Mouse (Mus musculus): ENCODE measurements around the gene Lamp2. TPM values are rescaled to one million over a fixed set of nuclear protein-coding genes. Genes with fewer than 3 reads are reported as not detected.
"Not testable (repeated sequence)": the region's sequence is repeated elsewhere in the genome, so short reads cannot be mapped to it uniquely, and the experiment has no call there.

The Lamp2 gene
- 15.5 and 17.6 TPM in 2 replicates for polyA plus RNA-seq (2012; rRNA removed)

DNA sequence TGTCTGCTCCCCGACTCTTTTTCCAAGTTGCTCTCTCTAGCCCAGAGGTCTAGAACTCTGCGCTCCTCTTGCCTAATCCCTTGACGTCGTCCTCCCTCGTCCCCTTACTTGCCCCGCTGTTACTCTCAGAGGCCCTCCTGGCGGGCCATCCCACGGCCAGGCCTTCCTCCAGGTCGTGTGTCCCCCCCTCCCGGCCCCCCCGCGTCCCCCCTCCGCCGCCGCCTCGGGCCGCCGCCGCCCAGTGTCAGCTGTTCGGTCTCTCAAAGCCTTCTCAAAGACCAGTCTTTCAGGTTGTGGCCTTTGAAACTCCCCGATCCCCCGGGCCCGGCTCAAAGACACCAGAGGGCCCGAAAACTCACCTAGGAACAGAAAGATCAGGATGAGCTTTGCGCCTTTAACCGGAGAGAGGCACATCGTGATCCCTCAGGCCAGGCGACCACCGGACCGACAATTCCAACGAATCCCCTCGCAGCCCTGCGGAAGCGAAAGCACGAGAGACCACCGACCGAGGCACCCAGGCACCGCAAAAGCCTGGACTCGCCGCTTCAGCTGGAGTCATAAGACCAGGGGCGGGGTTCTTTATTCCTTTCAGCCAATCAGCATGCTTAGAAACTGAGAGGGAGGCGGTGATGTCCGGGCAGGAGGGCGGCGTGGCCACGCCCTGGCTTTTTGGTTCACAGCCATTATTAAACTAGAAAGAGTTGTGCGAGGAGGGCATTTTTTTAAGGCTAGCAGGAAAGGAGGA lies at the start of gene Lamp2:
Gene Lamp2, minus strand, starts transcription at position 565 of the 745 bp plus-strand sequence.
- peaks cover 4% of the 10 kb centered on the region; the same call in 1 of the 2 replicates for H3K4me1 ChIP-seq (ENCODE audit: control insufficient read depth, insufficient read depth, insufficient read length)
- TF ChIP-seq CTCF (IDR thresholded peaks at IDR 0.05; ENCODE audit: extremely low read depth, insufficient read depth, insufficient read length, insufficient replicate concordance) (no peak), POLR2A (IDR thresholded peaks at IDR 0.05; ENCODE audit: low read depth, low read length) (peak; percentile 67)
- 26% methylated on average over 42 of the region's 47 CpGs for WGBS

DNA sequence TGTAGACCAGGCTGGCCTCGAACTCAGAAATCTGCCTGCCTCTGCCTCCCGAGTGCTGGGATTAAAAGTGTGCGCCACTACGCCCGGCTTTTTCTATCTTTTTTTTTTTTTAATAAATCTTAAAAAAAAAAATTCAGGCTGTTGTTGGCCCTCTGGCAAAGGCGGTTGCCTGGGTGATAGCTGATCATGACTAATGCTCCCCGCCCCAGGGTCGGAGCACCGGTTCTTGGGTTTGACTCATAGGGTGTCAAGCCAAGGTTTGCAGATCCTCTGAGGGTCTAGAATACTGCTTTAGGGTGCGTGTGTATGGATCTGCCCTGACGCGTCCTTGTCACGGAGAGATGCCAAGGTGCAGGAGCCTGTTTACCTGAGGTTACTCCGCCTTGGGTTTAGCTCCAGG lies 48.6 kb upstream of the Lamp2 start:
- no peaks in the 10 kb centered on the region for H3K36me3 ChIP-seq (ENCODE audit: control insufficient read depth, insufficient read depth, low read length)
- 87% methylated on average over 14 of the region's 14 CpGs for WGBS
- no peaks in the 10 kb centered on the region for H3K27me3 ChIP-seq (ENCODE audit: control insufficient read depth, insufficient read depth, low read length)
- DNase-seq (ENCODE audit: low read depth in 1 of 2, low spot score in 2 of 2): no peak
- no peaks in the 10 kb centered on the region for H3K4me1 ChIP-seq (ENCODE audit: control insufficient read depth, insufficient read depth, insufficient read length)
- H3K27ac ChIP-seq (ENCODE audit: insufficient read depth, low read length): no peak overlapping the region
- H3K4me3 ChIP-seq (ENCODE audit: extremely low read depth, insufficient read depth, insufficient read length): no peak overlapping the region
- TF ChIP-seq POLR2A (IDR thresholded peaks at IDR 0.05; ENCODE audit: low read depth, low read length): no peak
- TF ChIP-seq CTCF (IDR thresholded peaks at IDR 0.05; ENCODE audit: extremely low read depth, insufficient read depth, insufficient read length, insufficient replicate concordance): no peak

More for the DNA sequence above, at the start of gene Lamp2:
- H3K4me3 ChIP-seq (ENCODE audit: extremely low read depth, insufficient read depth, insufficient read length): peak within 1 kb of the TSS; percentile 96
- H3K27ac ChIP-seq (ENCODE audit: insufficient read depth, low read length): peak within 1 kb of the TSS; percentile 84
- peak; percentile 68 to 74 for DNase-seq (ENCODE audit: low read depth in 1 of 2, low spot score in 2 of 2)
- H3K36me3 ChIP-seq (ENCODE audit: control insufficient read depth, insufficient read depth, low read length): no peaks in the 10 kb centered on the region; the same call in 1 of the 2 replicates
- no peaks in the 10 kb centered on the region for H3K27me3 ChIP-seq (ENCODE audit: control insufficient read depth, insufficient read depth, low read length)

DNA sequence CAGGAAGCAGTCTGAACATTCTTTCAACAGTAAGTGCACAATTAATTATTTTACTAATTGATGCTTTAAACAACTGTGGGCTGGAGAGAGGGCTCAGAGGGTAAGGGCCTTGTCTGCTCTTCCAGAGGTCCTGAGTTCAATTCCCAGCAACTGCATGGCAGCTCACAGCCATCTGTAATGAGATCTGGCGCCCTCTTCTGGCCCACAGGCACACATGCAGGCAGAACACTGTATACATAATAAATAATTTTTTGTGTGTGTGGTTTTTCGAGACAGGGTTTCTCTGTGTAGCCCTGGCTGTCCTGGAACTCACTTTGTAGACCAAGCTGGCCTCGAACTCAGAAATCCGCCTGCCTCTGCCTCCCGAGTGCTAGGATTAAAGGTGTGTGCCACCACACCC lies 45.9 kb upstream of the Lamp2 start:
- DNase-seq (ENCODE audit: low read depth in 1 of 2, low spot score in 2 of 2): not testable (repeated sequence)

DNA sequence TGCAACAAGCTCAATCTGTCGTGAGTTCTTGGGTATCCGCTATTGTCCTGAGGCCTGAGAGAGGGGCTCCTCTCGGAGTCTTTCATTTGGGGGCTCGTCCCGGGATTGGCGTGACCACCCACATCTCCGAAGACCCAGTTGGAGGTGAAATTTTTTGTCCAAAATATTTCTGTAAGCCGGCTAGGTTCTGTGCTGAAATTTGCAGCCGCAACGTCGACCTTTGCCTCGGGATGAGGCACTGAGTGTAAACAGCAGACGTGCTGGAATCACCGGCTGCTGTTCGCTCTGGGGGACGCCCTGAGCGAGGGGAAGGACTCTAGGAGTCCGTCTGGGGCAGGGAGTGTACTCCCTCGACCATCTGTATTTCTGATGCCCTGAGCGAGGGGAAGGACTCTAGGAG lies 29.2 kb upstream of the Lamp2 start:
- H3K36me3 ChIP-seq (ENCODE audit: control insufficient read depth, insufficient read depth, low read length); H3K27ac ChIP-seq (ENCODE audit: insufficient read depth, low read length); H3K4me1 ChIP-seq (ENCODE audit: control insufficient read depth, insufficient read depth, insufficient read length); DNase-seq (ENCODE audit: low read depth in 1 of 2, low spot score in 2 of 2); H3K4me3 ChIP-seq (ENCODE audit: extremely low read depth, insufficient read depth, insufficient read length); H3K27me3 ChIP-seq (ENCODE audit: control insufficient read depth, insufficient read depth, low read length): not testable (repeated sequence)
- WGBS: 46% methylated on average over 20 of the region's 20 CpGs

More for the DNA sequence above, 45.9 kb upstream of the Lamp2 start:
- WGBS: 69% methylated on average over 5 of the region's 5 CpGs
- not testable (repeated sequence) for H3K27ac ChIP-seq (ENCODE audit: insufficient read depth, low read length); H3K36me3 ChIP-seq (ENCODE audit: control insufficient read depth, insufficient read depth, low read length); H3K4me3 ChIP-seq (ENCODE audit: extremely low read depth, insufficient read depth, insufficient read length); H3K4me1 ChIP-seq (ENCODE audit: control insufficient read depth, insufficient read depth, insufficient read length); H3K27me3 ChIP-seq (ENCODE audit: control insufficient read depth, insufficient read depth, low read length)

DNA sequence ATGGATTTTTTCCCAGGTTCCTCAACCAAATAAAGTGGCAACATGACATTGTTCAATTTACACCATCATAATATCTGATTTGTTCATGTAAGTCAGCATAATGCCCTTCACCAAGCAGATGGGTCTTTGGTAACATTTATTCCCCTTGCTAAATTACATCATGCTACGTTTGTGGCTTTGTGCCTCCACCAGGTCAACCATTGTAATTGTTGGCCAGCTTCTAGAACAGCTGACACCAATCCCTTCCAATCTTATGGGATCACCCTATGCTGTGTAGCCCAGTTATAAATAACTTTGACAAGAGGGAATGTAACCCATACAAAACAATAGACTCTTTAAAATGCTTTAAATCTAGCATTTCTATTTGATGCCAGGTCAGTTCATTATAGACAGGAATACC lies 22.3 kb upstream of the Lamp2 start:
- Histone ChIP-seq H3K4me1 (ENCODE audit: control insufficient read depth, insufficient read depth, insufficient read length) (no peaks in the 10 kb centered on the region), H3K36me3 (ENCODE audit: control insufficient read depth, insufficient read depth, low read length) (no peaks in the 10 kb centered on the region), H3K27ac (ENCODE audit: insufficient read depth, low read length) (no peak overlapping the region), H3K27me3 (ENCODE audit: control insufficient read depth, insufficient read depth, low read length) (no peaks in the 10 kb centered on the region), H3K4me3 (ENCODE audit: extremely low read depth, insufficient read depth, insufficient read length) (no peak overlapping the region)
- TF ChIP-seq CTCF (IDR thresholded peaks at IDR 0.05; ENCODE audit: extremely low read depth, insufficient read depth, insufficient read length, insufficient replicate concordance): no peak
- no peak for TF ChIP-seq POLR2A (IDR thresholded peaks at IDR 0.05; ENCODE audit: low read depth, low read length)
- no peak for DNase-seq (ENCODE audit: low read depth in 1 of 2, low spot score in 2 of 2)
- whole genome bisulfite sequencing: 73% methylated on average over 1 of the region's 1 CpGs

DNA sequence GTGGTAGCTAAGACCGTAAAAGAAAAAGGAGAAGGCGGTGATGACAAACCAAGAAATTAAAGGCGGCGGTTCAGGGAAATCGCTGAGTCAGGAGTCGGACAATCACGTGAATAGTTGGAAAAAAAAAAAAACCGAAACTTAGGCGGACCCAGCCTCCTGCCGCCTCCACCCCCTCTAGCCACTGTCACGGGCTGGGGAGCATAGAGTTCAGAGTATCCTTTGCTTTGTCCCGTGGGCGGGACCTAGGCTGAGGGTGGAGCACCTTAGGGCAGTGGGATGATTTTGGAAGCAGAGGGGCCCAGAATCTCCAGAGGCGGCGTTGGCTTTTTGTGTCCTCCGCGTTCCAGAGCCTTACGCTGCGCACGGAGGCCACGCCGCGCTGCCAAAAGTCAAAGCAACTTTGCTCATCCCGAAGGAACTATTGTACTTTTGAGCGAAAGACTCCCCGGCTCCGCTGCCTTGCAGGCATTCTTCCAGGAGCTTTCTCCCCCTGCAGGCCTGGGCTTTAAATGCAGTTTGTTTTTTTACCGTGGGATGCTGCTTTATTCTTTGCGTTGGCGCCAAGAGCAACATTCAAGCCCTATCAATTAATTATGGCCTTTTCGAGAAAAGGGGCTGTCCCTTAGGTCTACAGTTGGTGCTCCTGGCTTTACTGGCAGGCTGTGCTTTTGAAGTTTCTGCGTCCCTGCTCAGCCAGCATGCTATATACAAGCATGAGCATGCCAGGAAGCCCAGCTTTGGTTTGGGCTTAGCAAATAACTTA lies 17.5 kb upstream of the Lamp2 start:
- H3K27ac ChIP-seq (ENCODE audit: insufficient read depth, low read length): peak overlapping the region; percentile 64; the same call in 1 of the 2 replicates
- no peaks in the 10 kb centered on the region for H3K27me3 ChIP-seq (ENCODE audit: control insufficient read depth, insufficient read depth, low read length)
- H3K36me3 ChIP-seq (ENCODE audit: control insufficient read depth, insufficient read depth, low read length): no peaks in the 10 kb centered on the region
- peak; percentile 18 to 42 for DNase-seq (ENCODE audit: low read depth in 1 of 2, low spot score in 2 of 2)
- WGBS: 25% methylated on average over 32 of the region's 32 CpGs
- H3K4me1 ChIP-seq (ENCODE audit: control insufficient read depth, insufficient read depth, insufficient read length): no peaks in the 10 kb centered on the region
- TF ChIP-seq CTCF (IDR thresholded peaks at IDR 0.05; ENCODE audit: extremely low read depth, insufficient read depth, insufficient read length, insufficient replicate concordance) (peak; percentile 39; the same call in 1 of the 2 replicates), POLR2A (IDR thresholded peaks at IDR 0.05; ENCODE audit: low read depth, low read length) (no peak)
- peak overlapping the region; percentile 80 for H3K4me3 ChIP-seq (ENCODE audit: extremely low read depth, insufficient read depth, insufficient read length)

DNA sequence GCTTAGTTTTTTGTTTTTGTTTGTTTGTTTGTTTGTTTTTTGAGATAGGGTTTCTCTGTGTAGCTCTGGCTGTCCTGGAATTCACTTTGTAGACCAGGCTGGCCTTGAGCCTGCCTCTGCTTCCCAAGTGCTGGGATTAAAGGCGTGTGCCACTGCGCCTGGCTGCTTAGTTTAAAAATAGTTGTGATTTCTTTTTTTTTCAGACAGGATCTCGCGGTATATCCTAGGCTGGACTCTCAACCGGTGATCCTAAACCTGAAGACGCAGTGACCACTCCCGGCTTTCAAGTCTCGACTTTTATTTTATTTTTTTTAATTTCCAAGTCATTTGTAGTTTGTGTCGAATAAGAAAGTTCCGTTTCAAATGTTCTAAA lies 16.9 kb upstream of the Lamp2 start:
- H3K27ac ChIP-seq (ENCODE audit: insufficient read depth, low read length): no peak overlapping the region
- no peaks in the 10 kb centered on the region for H3K27me3 ChIP-seq (ENCODE audit: control insufficient read depth, insufficient read depth, low read length)
- no peaks in the 10 kb centered on the region for H3K36me3 ChIP-seq (ENCODE audit: control insufficient read depth, insufficient read depth, low read length)
- peak overlapping the region; percentile 80 for H3K4me3 ChIP-seq (ENCODE audit: extremely low read depth, insufficient read depth, insufficient read length)
- TF ChIP-seq CTCF (IDR thresholded peaks at IDR 0.05; ENCODE audit: extremely low read depth, insufficient read depth, insufficient read length, insufficient replicate concordance) (no peak), POLR2A (IDR thresholded peaks at IDR 0.05; ENCODE audit: low read depth, low read length) (no peak)
- no peaks in the 10 kb centered on the region for H3K4me1 ChIP-seq (ENCODE audit: control insufficient read depth, insufficient read depth, insufficient read length)
- WGBS: 21% methylated on average over 10 of the region's 10 CpGs
- no peak for DNase-seq (ENCODE audit: low read depth in 1 of 2, low spot score in 2 of 2)
